In the genomic region with DNA sequence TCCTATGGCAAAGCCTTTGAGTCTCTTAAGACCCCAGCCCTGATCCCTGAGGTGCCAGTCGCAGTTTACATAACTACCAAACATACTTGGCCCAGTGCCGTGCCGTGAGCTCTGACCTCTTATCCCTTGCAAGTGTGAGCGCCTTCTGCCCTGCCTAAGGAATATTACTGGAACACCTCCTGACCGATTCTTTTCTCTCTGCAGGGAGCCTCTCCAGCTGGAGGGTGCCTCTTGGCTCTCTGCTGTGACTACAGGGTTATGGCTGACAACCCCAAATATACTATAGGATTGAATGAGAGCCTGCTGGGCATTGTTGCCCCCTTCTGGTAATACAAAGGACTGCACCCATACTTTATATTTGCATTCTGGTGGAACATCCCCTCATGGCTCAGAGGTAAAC, we compare ENCODE assay signal across 7 mouse cellular contexts. TPM values are rescaled to one million over a fixed set of nuclear protein-coding genes. Genes with fewer than 3 reads are reported as not detected.
A peak's percentile ranks its signal among the peaks of the same experiment; 100 is the strongest.
DNase-seq lines count a peak whose midpoint lies in the region; ATAC-seq lines count a peak whose summit lies in the region.

No protein-coding gene starts in this region.

- H3K9me3 ChIP-seq in liver, embryonic 11.5 days (ENCODE audit: control insufficient read depth, low read length) = no peaks in the 10 kb centered on the region
- H3K9me3 ChIP-seq in neural tube, embryonic 14.5 days (ENCODE audit: control insufficient read depth, low read length) = no peaks in the 10 kb centered on the region

- no peak overlapping the region for H3K27ac ChIP-seq in liver, embryonic 11.5 days (ENCODE audit: low read depth, low read length)
- H3K27ac ChIP-seq in neural tube, embryonic 14.5 days (ENCODE audit: low read depth, low read length) = no peak overlapping the region

- no peak overlapping the region for H3K4me2 ChIP-seq in liver, embryonic 11.5 days
- no peak overlapping the region for H3K4me2 ChIP-seq in neural tube, embryonic 14.5 days (ENCODE audit: low read depth, low read length)

- peak; percentile 72 to 78 for ATAC-seq in hematopoietic stem cell, adult 5-6 weeks (replicated peaks in 1 of 2; ENCODE audit: insufficient read depth in 1 of 2, low FRiP score in 2 of 2, low TSS enrichment in 1 of 2, low read depth in 1 of 2, poor library complexity in 2 of 2, severe bottlenecking in 2 of 2)
- peak; percentile 55 for ATAC-seq in liver, embryonic 11.5 days (replicated peaks; ENCODE audit: low FRiP score)
- ATAC-seq in neural tube, embryonic 14.5 days (ENCODE audit: low read depth) = 0 out of 2 replicates have a peak, but pooled peaks have one; percentile 28

- no peaks in the 10 kb centered on the region for H3K27me3 ChIP-seq in liver, embryonic 11.5 days (replicated peaks; ENCODE audit: control insufficient read depth, insufficient read depth, low read length)
- no peaks in the 10 kb centered on the region for H3K27me3 ChIP-seq in neural tube, embryonic 14.5 days (ENCODE audit: control insufficient read depth, insufficient read depth, low read length)

- 82% methylated on average over 5 of the region's 5 CpGs for WGBS in liver, embryonic 11.5 days
- 71% methylated on average over 5 of the region's 5 CpGs for WGBS in neural tube, embryonic 14.5 days

- H3K9ac ChIP-seq in liver, embryonic 11.5 days (ENCODE audit: low read depth, low read length) = no peak overlapping the region
- H3K9ac ChIP-seq in neural tube, embryonic 14.5 days (replicated peaks; ENCODE audit: low read depth, low read length) = no peak overlapping the region

- DNase-seq in A20 (ENCODE audit: low read depth, low spot score) = peak; percentile 65
- DNase-seq in CD4-positive helper T cell, adult 2 months (ENCODE audit: low read depth, low spot score) = peak; percentile 62
- DNase-seq in cerebellum, adult 9-10 months = peak; percentile 84
- no peak for DNase-seq in liver, embryonic 11.5 days (ENCODE audit: low spot score)
- DNase-seq in ovary, postnatal 36 days (ENCODE audit: low spot score) = no peak

- peaks cover 30% of the 10 kb centered on the region for H3K36me3 ChIP-seq in liver, embryonic 11.5 days (ENCODE audit: control insufficient read depth, insufficient read depth, low read length)
- H3K36me3 ChIP-seq in neural tube, embryonic 14.5 days (ENCODE audit: control insufficient read depth, insufficient read depth, low read length) = peaks cover 20% of the 10 kb centered on the region

- H3K4me3 ChIP-seq in liver, embryonic 11.5 days (ENCODE audit: low read depth, low read length) = no peak overlapping the region
- no peak overlapping the region for H3K4me3 ChIP-seq in neural tube, embryonic 14.5 days (ENCODE audit: low read depth, low read length)

- H3K4me1 ChIP-seq in liver, embryonic 11.5 days (replicated peaks; ENCODE audit: control insufficient read depth, insufficient read depth, low read length) = no peaks in the 10 kb centered on the region
- H3K4me1 ChIP-seq in neural tube, embryonic 14.5 days (ENCODE audit: control insufficient read depth, insufficient read depth, low read length) = no peaks in the 10 kb centered on the region

RNA-seq across cellular contexts. Expression of a gene that starts 5.9 kb away (rescaled TPM):
- total RNA-seq in hematopoietic stem cell, adult 5-6 weeks (2017) = 2.7 TPM in 1 of 2 replicates, not detected in the other
- polyA plus RNA-seq in liver, embryonic 11.5 days (2014; fragmentation: Nextera tagmentation; extraction: Ambion mirVana) = 1.1 and 1.3 TPM in 2 replicates
- polyA plus RNA-seq in neural tube, embryonic 14.5 days (2014; fragmentation: Nextera tagmentation; extraction: Ambion mirVana) = 6.5 and 7.5 TPM in 2 replicates

RNA-seq across cellular contexts. Expression of a gene that starts 10.6 kb away (rescaled TPM):
- total RNA-seq in hematopoietic stem cell, adult 5-6 weeks (2017) = 21.2 and 30.8 TPM in 2 replicates
- polyA plus RNA-seq in liver, embryonic 11.5 days (2014; fragmentation: Nextera tagmentation; extraction: Ambion mirVana) = 122 and 126 TPM in 2 replicates
- polyA plus RNA-seq in neural tube, embryonic 14.5 days (2014; fragmentation: Nextera tagmentation; extraction: Ambion mirVana) = 44.2 and 49.9 TPM in 2 replicates

RNA-seq across cellular contexts. Expression of a gene that starts 22.7 kb away (rescaled TPM):
- total RNA-seq in hematopoietic stem cell, adult 5-6 weeks (2017) = 160 and 256 TPM in 2 replicates
- 336 and 347 TPM in 2 replicates for polyA plus RNA-seq in liver, embryonic 11.5 days (2014; fragmentation: Nextera tagmentation; extraction: Ambion mirVana)
- polyA plus RNA-seq in neural tube, embryonic 14.5 days (2014; fragmentation: Nextera tagmentation; extraction: Ambion mirVana) = 285 and 287 TPM in 2 replicates

RNA-seq across cellular contexts. Expression of a gene that starts 33.1 kb away (rescaled TPM):
- total RNA-seq in hematopoietic stem cell, adult 5-6 weeks (2017) = 12.1 and 22.6 TPM in 2 replicates
- polyA plus RNA-seq in liver, embryonic 11.5 days (2014; fragmentation: Nextera tagmentation; extraction: Ambion mirVana) = 20.0 and 23.5 TPM in 2 replicates
- 34.6 and 36.9 TPM in 2 replicates for polyA plus RNA-seq in neural tube, embryonic 14.5 days (2014; fragmentation: Nextera tagmentation; extraction: Ambion mirVana)

RNA-seq across cellular contexts. Expression of a gene that starts 33.2 kb away (rescaled TPM):
- 12.9 and 13.3 TPM in 2 replicates for total RNA-seq in hematopoietic stem cell, adult 5-6 weeks (2017)
- polyA plus RNA-seq in liver, embryonic 11.5 days (2014; fragmentation: Nextera tagmentation; extraction: Ambion mirVana) = 119 and 123 TPM in 2 replicates
- 73.3 and 75.4 TPM in 2 replicates for polyA plus RNA-seq in neural tube, embryonic 14.5 days (2014; fragmentation: Nextera tagmentation; extraction: Ambion mirVana)

Comparison
In these comparisons a context has a peak if more than half of its experiments do, and no peak if none do; other contexts are left out.
1. DNase-seq: peak in A20 (single experiment), CD4-positive helper T cell, adult 2 months (single experiment) and cerebellum, adult 9-10 months (single experiment); none in liver, embryonic 11.5 days (single experiment) and ovary, postnatal 36 days (single experiment).
2. Peak in every context shown above with its lines, with median percentiles within 50 percentile points of each other: ATAC-seq.